Mouse (Mus musculus) small intestine, adult 2 months (tissue): ENCODE results near the gene P2ry10b.

ENCODE experiments used
- CTCF ChIP-seq: fragments of 200-500 bp; IDR thresholded peaks from 2 replicates; pipeline ENCODE4 v1.5.1; 2012; ENCODE audit warnings: low read depth, mild to moderate bottlenecking, control low read depth, inconsistent platforms, low read length, moderate library complexity, mixed read lengths; ENCODE audit not compliant: insufficient replicate concordance, insufficient read length; ENCODE audit errors: extremely low read depth
- POLR2A ChIP-seq: fragments of 200-500 bp; IDR thresholded peaks from 2 replicates; pipeline ENCODE4 v1.6.1; 2012; ENCODE audit warnings: low read depth, mild to moderate bottlenecking, control low read depth, inconsistent platforms, low read length, moderate library complexity

- TF ChIP-seq POLR2A (no peak), CTCF (no peak)
Measured at GRCm38 (mm10) chrX:107150027-107150426, 1.3 kb downstream of the P2ry10b start.
